Mouse (Mus musculus): ENCODE measurements around the gene Snx25. TPM values are rescaled to one million over a fixed set of nuclear protein-coding genes. Genes with fewer than 3 reads are reported as not detected.

Gene Snx25
- polyA plus RNA-seq, 1 experiment from 2014 or later = 6.3 TPM

DNA sequence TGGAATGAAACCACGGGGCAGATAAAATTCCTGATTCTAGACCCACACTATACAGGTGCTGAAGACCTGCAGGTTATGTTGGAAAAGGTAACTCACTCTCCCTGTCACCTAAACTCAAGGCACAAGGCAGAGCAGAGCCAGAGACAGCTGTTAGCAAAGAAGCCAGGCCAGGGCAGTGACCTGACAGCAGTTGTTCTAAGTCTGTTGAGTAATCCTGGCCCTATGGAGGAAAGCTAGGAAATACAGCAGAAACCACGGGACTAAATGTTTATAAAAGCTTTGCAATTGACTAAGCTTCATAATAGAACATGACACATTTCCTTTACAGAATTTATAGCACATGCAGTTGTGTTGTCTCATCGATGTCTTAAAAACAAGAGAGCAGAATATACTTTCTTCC lies 156.4 kb downstream of the Snx25 start:
- 77% methylated on average over 3 of the region's 3 CpGs for WGBS
- no peaks in the 10 kb centered on the region for H3K27me3 ChIP-seq (ENCODE audit: insufficient read depth, low read length)
- H3K9me3 ChIP-seq (replicated peaks; ENCODE audit: low read length) = no peaks in the 10 kb centered on the region
- no peak overlapping the region for H3K27ac ChIP-seq
- TF ChIP-seq CTCF (IDR thresholded peaks at IDR 0.05; ENCODE audit: low read depth) = no peak
- no peak overlapping the region for H3K9ac ChIP-seq (ENCODE audit: low read depth, low read length)
- ATAC-seq (replicated peaks; ENCODE audit: low FRiP score, low read depth) (no peak), DNase-seq (ENCODE audit: low spot score) (no peak)
- no peak overlapping the region for H3K4me3 ChIP-seq (replicated peaks; ENCODE audit: low read depth, low read length)
- peaks cover 5% of the 10 kb centered on the region; the same call in 1 of the 2 replicates for H3K36me3 ChIP-seq (ENCODE audit: insufficient read depth, low read length)
- 0 out of 2 replicates have a peak, but pooled peaks cover 3% of the 10 kb centered on the region for H3K4me1 ChIP-seq (replicated peaks; ENCODE audit: insufficient read depth, low read length)
- H3K4me2 ChIP-seq (ENCODE audit: low read length) = no peak overlapping the region

DNA sequence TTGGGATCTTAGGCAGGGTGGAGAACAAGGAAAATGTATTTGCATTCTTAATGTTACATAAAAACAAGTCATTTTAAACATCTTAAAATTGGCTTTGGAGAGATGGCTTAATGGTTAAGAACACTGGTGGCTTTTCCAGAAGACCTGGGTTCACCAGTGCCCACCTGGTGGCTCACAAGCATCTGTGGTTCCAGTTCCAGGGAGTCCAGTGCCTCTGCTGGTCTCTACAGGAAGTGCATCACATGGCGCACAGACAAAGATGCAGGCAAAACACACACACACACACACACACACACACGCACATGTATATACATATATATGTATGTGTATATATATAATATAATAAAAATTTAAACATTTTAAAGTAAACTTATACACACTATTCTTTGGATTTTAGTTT lies 157.8 kb downstream of the Snx25 start:
- Histone ChIP-seq H3K4me2 (ENCODE audit: low read length) (no peak overlapping the region), H3K27me3 (ENCODE audit: insufficient read depth, low read length) (no peaks in the 10 kb centered on the region), H3K4me1 (replicated peaks; ENCODE audit: insufficient read depth, low read length) (0 out of 2 replicates have a peak, but pooled peaks cover 2% of the 10 kb centered on the region), H3K27ac (no peak overlapping the region), H3K9ac (ENCODE audit: low read depth, low read length) (no peak overlapping the region), H3K4me3 (replicated peaks; ENCODE audit: low read depth, low read length) (no peak overlapping the region), H3K9me3 (replicated peaks; ENCODE audit: low read length) (no peaks in the 10 kb centered on the region), H3K36me3 (ENCODE audit: insufficient read depth, low read length) (peaks cover 11% of the 10 kb centered on the region)
- WGBS = 96% methylated on average over 2 of the region's 2 CpGs
- DNase-seq (ENCODE audit: low spot score) (no peak), ATAC-seq (replicated peaks; ENCODE audit: low FRiP score, low read depth) (no peak)
- TF ChIP-seq CTCF (IDR thresholded peaks at IDR 0.05; ENCODE audit: low read depth) = peak; percentile 35; the same call in 1 of the 2 replicates

DNA sequence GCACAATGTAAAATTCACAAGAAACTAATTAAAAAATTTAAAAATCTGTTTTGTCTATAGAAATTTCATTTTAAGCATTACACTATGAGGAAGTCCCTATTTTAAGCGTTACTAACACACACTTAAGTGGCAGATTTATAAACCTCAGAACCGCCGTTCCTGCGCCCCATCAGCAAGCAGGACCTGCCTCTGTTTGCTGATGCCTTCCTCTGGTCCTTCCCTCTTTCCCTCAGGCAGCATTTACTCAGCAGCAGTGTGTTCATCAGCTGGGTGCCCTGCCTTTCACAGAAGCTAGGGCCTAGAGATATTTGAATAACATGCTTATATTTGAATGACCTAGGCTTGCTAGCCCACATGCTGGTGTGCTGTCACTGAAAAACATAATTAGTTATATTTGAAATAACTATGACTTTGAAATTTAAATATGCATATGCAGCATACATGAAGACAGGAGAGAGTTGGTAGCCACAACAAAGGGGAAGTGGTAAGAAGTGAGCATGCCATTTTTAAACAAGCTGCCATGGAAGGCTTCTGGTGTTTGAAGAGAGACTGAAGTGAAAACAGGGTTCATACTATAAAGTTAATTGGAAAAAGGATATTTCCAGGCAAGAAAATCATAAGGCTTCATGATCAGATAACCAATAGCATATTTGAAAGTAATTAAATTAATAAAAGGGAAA lies 161.2 kb downstream of the Snx25 start:
- Histone ChIP-seq H3K9me3 (replicated peaks; ENCODE audit: low read length) (no peaks in the 10 kb centered on the region), H3K27ac (no peak overlapping the region), H3K36me3 (ENCODE audit: insufficient read depth, low read length) (peaks cover 18% of the 10 kb centered on the region), H3K27me3 (ENCODE audit: insufficient read depth, low read length) (no peaks in the 10 kb centered on the region), H3K9ac (ENCODE audit: low read depth, low read length) (no peak overlapping the region), H3K4me1 (replicated peaks; ENCODE audit: insufficient read depth, low read length) (no peaks in the 10 kb centered on the region), H3K4me2 (ENCODE audit: low read length) (no peak overlapping the region), H3K4me3 (replicated peaks; ENCODE audit: low read depth, low read length) (no peak overlapping the region)
- no peak for ATAC-seq (replicated peaks; ENCODE audit: low FRiP score, low read depth)
- no peak for TF ChIP-seq CTCF (IDR thresholded peaks at IDR 0.05; ENCODE audit: low read depth)
- WGBS = 91% methylated on average over 4 of the region's 4 CpGs
- no peak for DNase-seq (ENCODE audit: low spot score)

DNA sequence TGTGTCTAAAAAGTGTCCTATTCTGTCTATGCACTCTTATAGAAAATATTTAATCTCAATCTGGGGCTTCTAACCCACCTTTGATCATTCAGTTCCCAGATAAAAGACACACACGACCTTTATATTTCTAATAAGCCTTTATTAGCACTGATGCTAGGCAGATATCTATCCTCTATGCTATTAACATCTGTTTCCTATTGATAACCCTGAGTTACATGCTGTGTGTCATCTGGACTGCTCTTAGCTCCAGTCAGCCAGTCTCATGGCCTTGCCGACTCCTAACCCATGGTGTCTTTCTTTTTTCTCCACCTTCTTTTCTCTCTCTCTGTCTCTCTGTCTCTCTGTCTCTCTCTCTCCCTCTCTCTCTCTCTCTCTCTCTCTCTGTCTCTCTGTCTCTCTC lies 163.8 kb downstream of the Snx25 start:
- Histone ChIP-seq H3K4me1 (replicated peaks; ENCODE audit: insufficient read depth, low read length) (no peaks in the 10 kb centered on the region), H3K36me3 (ENCODE audit: insufficient read depth, low read length) (peaks cover 17% of the 10 kb centered on the region), H3K27me3 (ENCODE audit: insufficient read depth, low read length) (no peaks in the 10 kb centered on the region), H3K27ac (no peak overlapping the region), H3K9ac (ENCODE audit: low read depth, low read length) (no peak overlapping the region), H3K4me3 (replicated peaks; ENCODE audit: low read depth, low read length) (no peak overlapping the region), H3K9me3 (replicated peaks; ENCODE audit: low read length) (no peaks in the 10 kb centered on the region), H3K4me2 (ENCODE audit: low read length) (no peak overlapping the region)
- no peak for ATAC-seq (replicated peaks; ENCODE audit: low FRiP score, low read depth)
- WGBS = 77% methylated on average over 2 of the region's 2 CpGs
- no peak for TF ChIP-seq CTCF (IDR thresholded peaks at IDR 0.05; ENCODE audit: low read depth)
- no peak for DNase-seq (ENCODE audit: low spot score)

DNA sequence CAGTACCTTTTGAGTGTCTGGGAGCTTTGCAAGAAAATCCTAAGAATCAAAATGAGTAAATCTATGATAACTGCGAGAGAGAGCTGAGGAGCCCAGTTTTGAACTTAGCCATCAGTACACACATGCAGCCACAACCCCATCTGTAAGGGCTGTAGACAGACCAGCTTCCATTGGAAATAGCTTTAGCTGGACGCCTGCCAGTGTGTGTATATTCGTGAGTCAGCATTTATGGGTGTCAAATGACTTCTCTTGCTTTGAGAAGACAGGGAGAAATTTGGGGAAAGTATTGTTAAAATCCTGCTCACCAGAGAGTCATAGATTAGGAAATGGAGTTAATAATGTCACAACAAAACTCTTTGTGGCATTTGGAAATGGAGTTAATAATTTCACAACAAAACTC lies 165.3 kb downstream of the Snx25 start:
- Histone ChIP-seq H3K27me3 (ENCODE audit: insufficient read depth, low read length) (no peaks in the 10 kb centered on the region), H3K9ac (ENCODE audit: low read depth, low read length) (no peak overlapping the region), H3K4me1 (replicated peaks; ENCODE audit: insufficient read depth, low read length) (no peaks in the 10 kb centered on the region), H3K27ac (no peak overlapping the region), H3K4me3 (replicated peaks; ENCODE audit: low read depth, low read length) (no peak overlapping the region), H3K4me2 (ENCODE audit: low read length) (no peak overlapping the region), H3K36me3 (ENCODE audit: insufficient read depth, low read length) (peaks cover 17% of the 10 kb centered on the region), H3K9me3 (replicated peaks; ENCODE audit: low read length) (no peaks in the 10 kb centered on the region)
- TF ChIP-seq CTCF (IDR thresholded peaks at IDR 0.05; ENCODE audit: low read depth) = no peak
- no peak for ATAC-seq (replicated peaks; ENCODE audit: low FRiP score, low read depth)
- 62% methylated on average over 3 of the region's 3 CpGs for WGBS
- no peak for DNase-seq (ENCODE audit: low spot score)

Other genes with a start within 250 kb of the Snx25 start
- not detected in 2 replicates for gene Ccdc110, start 217.5 kb downstream of the Snx25 start, polyA plus RNA-seq (2015; fragmentation: Nextera tagmentation; extraction: Ambion mirVana)
- gene 1700029J07Rik, start 176.9 kb downstream of the Snx25 start, polyA plus RNA-seq (2015; fragmentation: Nextera tagmentation; extraction: Ambion mirVana) = 3.3 and 3.4 TPM in 2 replicates
- 80.5 and 84.2 TPM in 2 replicates for gene Ufsp2, start 176.6 kb downstream of the Snx25 start, polyA plus RNA-seq (2015; fragmentation: Nextera tagmentation; extraction: Ambion mirVana)
- gene Lrp2bp, start 152.9 kb downstream of the Snx25 start, polyA plus RNA-seq (2015; fragmentation: Nextera tagmentation; extraction: Ambion mirVana) = 0.45 and 0.66 TPM in 2 replicates
- 15.9 and 17.4 TPM in 2 replicates for gene Ankrd37, start 146.5 kb downstream of the Snx25 start, polyA plus RNA-seq (2015; fragmentation: Nextera tagmentation; extraction: Ambion mirVana)
- 34.7 and 37.4 TPM in 2 replicates for gene Cfap97, start 388 bp downstream of the Snx25 start, polyA plus RNA-seq (2015; fragmentation: Nextera tagmentation; extraction: Ambion mirVana)
- 835 and 864 TPM in 2 replicates for gene Slc25a4, start 59.1 kb upstream of the Snx25 start, polyA plus RNA-seq (2015; fragmentation: Nextera tagmentation; extraction: Ambion mirVana)
- not detected in 2 replicates for gene Helt, start 142.5 kb upstream of the Snx25 start, polyA plus RNA-seq (2015; fragmentation: Nextera tagmentation; extraction: Ambion mirVana)